Mouse (Mus musculus) cerebral cortex, adult 2 months (tissue): ENCODE data around the gene Carmil1.

ENCODE experiments used
- WGBS: fragments of 180-500 bp; shearing (Covaris S2); methylation state at CpG from one replicate; pipeline ENCODE4 v1.1.7; 2018; 5-methylcytosine and 5-hydroxymethylcytosine counted together

Gene Carmil1

GRCm38 (mm10) chr13:24048611-24049010 is 232.0 kb downstream of the Carmil1 start:
- 55% methylated on average over 6 of the region's 6 CpGs for WGBS

- WGBS, result 60% methylated on average over 3 of the region's 3 CpGs
Observed at GRCm38 (mm10) chr13:24045271-24045670, 235.3 kb downstream of the Carmil1 start.

DNA sequence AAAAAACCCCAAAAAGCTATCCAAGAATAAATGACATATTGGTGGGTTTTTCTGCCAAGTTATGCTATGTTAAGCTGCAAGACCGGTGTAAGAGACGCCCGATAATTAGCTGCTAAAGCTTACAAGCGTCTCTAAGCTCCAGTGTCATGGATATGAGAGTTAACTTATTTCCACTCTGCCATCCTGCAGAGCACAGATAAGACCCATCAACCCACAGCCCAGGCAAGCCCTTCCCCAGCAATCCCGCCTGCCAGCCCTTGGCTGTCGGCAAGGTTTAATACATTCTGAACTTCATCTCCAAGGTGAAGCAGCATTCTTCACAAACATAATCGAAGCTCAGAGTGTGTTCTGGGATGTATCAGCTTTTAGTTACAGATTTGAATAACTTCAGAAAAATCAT is 240.4 kb downstream of the Carmil1 start:
- 89% methylated on average over 7 of the region's 7 CpGs for WGBS

DNA sequence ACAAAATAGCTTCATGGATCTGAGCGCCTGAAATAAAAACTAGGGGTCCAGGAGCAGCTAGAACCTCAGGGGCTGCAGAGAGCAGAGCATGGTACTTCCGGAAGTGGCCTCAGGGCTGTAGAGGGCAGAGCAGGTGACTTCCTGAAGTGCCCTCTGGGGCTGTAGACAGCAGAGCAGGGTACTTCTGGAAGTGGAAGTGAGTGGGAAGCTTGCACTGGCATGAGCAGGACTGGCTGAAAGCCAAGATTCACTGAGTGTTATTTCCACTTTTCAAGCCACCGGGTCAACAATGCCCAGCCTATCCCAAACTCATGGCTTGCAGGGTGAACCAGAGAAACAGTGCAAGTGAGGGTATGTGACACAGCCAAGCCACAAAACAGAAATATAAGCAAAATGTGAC is 243.1 kb downstream of the Carmil1 start:
- WGBS, result 68% methylated on average over 3 of the region's 3 CpGs

- WGBS, result 83% methylated on average over 18 of the region's 18 CpGs
Observed at GRCm38 (mm10) chr13:24036150-24036549, 244.4 kb downstream of the Carmil1 start.

GRCm38 (mm10) chr13:24027191-24028170 is 253.1 kb downstream of the Carmil1 start:
- WGBS, result 49% methylated on average over 5 of the region's 5 CpGs

- 91% methylated on average over 4 of the region's 4 CpGs for WGBS
Observed at GRCm38 (mm10) chr13:24018515-24018914, 262.1 kb downstream of the Carmil1 start.

GRCm38 (mm10) chr13:24005528-24005927 is 275.1 kb downstream of the Carmil1 start:
- WGBS, result 83% methylated on average over 2 of the region's 2 CpGs

- 70% methylated on average over 2 of the region's 2 CpGs for WGBS
Observed at GRCm38 (mm10) chr13:24001797-24002196, 278.8 kb downstream of the Carmil1 start.

DNA sequence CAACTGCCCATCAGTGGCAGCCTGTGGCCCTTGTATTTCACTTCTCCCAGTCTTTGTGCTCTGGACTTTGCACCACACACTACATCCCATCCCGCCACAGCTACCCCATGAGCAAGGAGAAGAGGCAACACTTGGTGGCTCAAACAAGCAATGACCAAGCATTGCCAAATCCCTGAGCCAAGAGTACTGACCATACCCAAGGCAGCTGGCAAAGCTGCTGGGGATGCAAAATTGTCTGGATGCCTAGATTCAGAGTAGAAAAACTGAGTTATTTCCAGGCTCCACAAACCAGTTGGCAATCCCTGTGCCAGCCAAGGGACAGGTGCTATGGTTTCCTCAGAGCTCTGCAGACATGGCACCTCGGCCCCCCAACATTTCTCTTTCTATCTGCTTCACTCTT is 279.5 kb downstream of the Carmil1 start:
- WGBS, result 76% methylated on average over 2 of the region's 2 CpGs

- WGBS, result 39% methylated on average over 2 of the region's 2 CpGs
Observed at GRCm38 (mm10) chr13:23998826-23999225, 281.8 kb downstream of the Carmil1 start.

DNA sequence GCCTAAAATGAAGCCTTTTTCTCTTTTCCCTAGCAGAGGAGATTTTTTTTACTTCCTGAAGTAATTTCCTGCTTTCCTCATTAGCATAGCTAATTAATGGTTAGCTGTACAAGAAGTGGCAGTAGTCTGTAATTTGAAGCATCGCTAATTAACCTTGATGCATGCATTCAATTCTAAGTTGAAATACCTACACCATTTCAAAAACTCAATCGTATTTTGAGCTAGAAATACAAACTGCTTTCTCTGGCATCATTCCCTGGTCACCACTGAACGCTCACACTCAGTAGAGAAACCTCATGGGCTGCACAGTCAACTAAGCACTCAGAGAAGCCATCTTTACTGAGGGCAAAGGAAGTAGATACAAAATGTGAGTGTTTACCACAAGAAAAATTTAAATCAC is 285.8 kb downstream of the Carmil1 start:
- 66% methylated on average over 3 of the region's 3 CpGs for whole genome bisulfite sequencing

GRCm38 (mm10) chr13:23994024-23994423 is 286.6 kb downstream of the Carmil1 start:
- WGBS, result 37% methylated on average over 9 of the region's 9 CpGs

GRCm38 (mm10) chr13:23990928-23991327 is 289.7 kb downstream of the Carmil1 start, which contains the start of gene Scgn:
Gene Scgn (minus strand): TSS chr13:23991214.
- under 1% methylated on average over 20 of the region's 20 CpGs for WGBS

DNA sequence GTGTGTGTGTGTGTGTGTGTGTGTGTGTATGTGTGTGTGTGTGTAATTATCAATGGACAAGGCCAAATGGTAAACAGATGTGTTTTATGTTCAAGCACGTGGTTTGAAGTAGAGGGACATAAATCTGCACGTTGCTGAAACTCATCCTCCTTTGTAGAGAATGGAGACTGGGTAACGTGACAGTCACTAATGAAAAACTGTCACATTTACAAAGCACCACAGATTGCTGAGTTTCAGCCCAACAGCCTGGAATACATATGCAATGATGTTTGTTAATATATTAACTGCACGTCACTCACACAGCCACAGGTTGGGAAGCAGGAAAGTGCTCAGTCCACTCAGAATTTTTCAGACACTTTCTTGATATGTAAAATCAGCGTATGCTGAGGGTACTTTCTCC is 290.1 kb downstream of the Carmil1 start:
- WGBS, result 26% methylated on average over 5 of the region's 5 CpGs

DNA sequence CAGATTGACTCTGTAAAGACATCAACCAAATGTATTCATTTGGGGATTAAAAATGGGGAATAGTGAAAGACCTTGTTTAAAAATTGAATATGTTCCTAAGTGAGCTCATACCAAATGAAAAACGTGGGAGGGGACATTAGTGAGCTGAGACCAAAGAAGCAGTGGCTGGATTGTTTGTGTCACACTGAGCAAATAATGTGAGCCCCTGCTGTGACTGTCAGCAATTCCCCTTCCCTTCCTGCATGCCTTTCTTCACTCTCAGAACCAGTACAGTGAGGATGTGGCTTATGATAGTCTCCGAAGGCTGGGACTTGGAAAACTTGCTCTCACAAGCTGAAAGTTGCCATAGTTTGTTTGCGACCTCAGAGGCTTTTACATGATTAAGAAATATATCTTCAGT is 295.5 kb downstream of the Carmil1 start:
- 59% methylated on average over 3 of the region's 3 CpGs for WGBS

DNA sequence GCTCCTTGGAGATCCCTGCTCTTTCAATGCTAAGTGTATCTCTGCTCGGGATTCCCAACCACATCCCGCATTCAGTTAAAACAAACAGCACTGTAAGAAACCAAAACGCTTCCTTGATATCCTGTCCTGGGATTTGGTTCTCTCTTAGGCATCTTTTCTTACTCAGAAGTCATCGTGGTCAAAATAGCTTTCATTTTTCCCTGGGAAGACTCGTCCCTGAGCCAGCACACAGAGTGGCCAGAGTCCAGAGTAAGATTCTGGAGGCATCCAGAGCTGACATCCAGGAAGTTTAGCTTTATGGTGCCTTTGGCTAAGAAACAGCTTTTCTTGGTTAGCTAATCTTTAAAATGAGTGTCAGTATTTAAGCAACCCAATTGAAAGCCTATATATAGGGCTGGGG is 308.3 kb downstream of the Carmil1 start:
- 44% methylated on average over 5 of the region's 5 CpGs for WGBS

DNA sequence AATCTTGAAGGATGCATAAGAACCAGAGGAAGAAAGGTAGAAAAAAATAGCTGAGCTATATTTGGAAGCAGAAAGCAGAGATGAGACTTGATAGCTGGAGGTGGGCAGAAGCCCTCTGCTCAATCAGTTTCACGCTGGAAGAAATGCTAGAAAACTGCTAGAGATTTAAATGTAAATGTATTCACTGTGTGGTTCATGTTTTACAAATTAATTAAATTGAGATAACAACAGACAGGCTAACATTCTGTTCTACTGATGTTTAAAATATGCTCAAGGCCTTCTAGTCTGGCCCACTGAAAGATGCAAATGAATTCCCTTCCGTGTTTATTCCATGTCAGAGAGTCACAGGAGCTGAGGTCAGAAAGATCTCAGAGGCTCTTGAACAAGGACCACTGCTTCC is 308.7 kb downstream of the Carmil1 start:
- 35% methylated on average over 2 of the region's 2 CpGs for WGBS

GRCm38 (mm10) chr13:23964909-23965308 is 315.7 kb downstream of the Carmil1 start:
- WGBS, result 50% methylated on average over 2 of the region's 2 CpGs
